Mouse (Mus musculus) liver, adult 2 months (tissue): ENCODE measurements around the gene Gm18596.

Source experiments
- CTCF ChIP-seq: fragments of 200-500 bp; IDR thresholded peaks from 2 replicates; pipeline ENCODE4 v1.5.1; 2011; ENCODE audit warnings: low read depth, low read length, control low read depth
- POLR2A ChIP-seq: fragments of 200-500 bp; IDR thresholded peaks from 2 replicates; pipeline ENCODE4 v1.6.1; 2011; ENCODE audit warnings: low read length, control low read depth; ENCODE audit not compliant: insufficient read depth; ENCODE audit errors: extremely low read depth

DNA sequence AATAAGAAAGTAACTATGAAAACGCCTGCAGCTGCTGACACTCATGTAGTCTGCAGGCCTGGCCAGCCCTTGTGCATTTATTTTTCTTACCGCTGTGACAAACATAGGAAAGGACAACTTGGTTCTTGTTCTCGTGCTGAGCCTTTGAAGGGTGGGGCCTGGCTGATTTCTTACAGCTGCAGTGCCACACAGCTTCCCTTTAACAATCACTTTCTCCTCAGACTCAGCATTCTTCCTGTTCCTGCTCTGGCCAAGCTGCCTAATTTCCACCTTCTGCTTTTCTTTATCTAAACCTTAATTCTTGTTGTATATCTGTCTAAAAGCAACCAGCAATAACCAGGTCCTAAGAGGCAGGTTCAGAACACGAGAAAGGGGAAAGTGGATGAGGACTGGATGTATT is 28.7 kb downstream of the Gm18596 start:
- no peak for TF ChIP-seq CTCF
- no peak for TF ChIP-seq POLR2A
